Mouse (Mus musculus) C2C12 (cell line): ENCODE results near the gene Usp39.

Experiments used
- CTCF ChIP-seq: IDR thresholded peaks from one replicate; pipeline ENCODE4 v1.5.1; 2011; ENCODE audit not compliant: control insufficient read depth, insufficient read depth, insufficient read length
- MYOG ChIP-seq: IDR thresholded peaks from one replicate; pipeline ENCODE4 v1.6.1; 2011; ENCODE audit not compliant: control insufficient read depth, insufficient read length; ENCODE audit errors: extremely low read depth
- USF1 ChIP-seq: IDR thresholded peaks from one replicate; pipeline ENCODE4 v1.6.1; 2011; ENCODE audit warnings: low read depth, mild to moderate bottlenecking, control low read depth, moderate library complexity

DNA sequence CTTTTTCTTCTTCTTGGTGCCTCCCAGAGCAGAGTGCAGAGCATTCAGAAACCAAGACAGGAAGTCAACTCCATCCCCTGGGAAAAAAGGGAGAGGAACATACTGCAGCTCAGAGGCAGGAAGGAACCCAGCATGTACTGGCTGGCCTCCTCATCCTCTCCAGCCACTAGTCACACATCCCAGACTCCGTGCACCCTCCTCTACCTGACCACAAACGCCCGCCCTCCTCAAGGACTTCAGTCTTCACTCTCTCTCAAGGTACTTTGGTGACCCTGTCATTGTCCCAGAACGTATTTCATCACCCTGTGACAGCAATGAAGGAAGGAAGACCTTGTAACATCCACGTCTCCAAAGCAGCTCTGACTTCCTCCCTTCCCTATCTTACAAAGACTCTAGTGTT lies 11.9 kb downstream of the Usp39 start:
- TF ChIP-seq CTCF (no peak), USF1 (no peak), MYOG (no peak)
